Mouse (Mus musculus) liver, postnatal 0 days (tissue): ENCODE measurements around the gene Popdc3.

Experiments used
- CTCF ChIP-seq: sonication (generic); IDR thresholded peaks from 2 replicates; pipeline ENCODE4 v1.5.1; 2016; ENCODE audit warnings: antibody characterized with exemption, low read depth
- EP300 ChIP-seq: IDR thresholded peaks from 2 replicates; pipeline ENCODE4 v1.6.1; 2016; ENCODE audit warnings: antibody characterized with exemption, low read depth, mild to moderate bottlenecking

- TF ChIP-seq CTCF (no peak), EP300 (no peak)
Measured at GRCm38 (mm10) chr10:45173927-45174326, 4.0 kb upstream of the Popdc3 start.
